Mouse (Mus musculus) erythroblast, embryonic 14.5 days (primary cell): ENCODE measurements around the gene 1700037H04Rik.

ENCODE experiments used
- GATA1 ChIP-seq: IDR thresholded peaks from 2 replicates; pipeline ENCODE4 v1.6.1; 2012; ENCODE audit warnings: low read length, inconsistent platforms, mixed read lengths
- TAL1 ChIP-seq: IDR thresholded peaks from 3 replicates; pipeline ENCODE4 v1.6.1; 2012; ENCODE audit warnings: low read length, inconsistent platforms, mixed read lengths

- TF ChIP-seq TAL1, result no peak
- TF ChIP-seq GATA1, result no peak
These were observed 40.8 kb downstream of the 1700037H04Rik start for GRCm38 (mm10) chr2:131118968-131119574.
